Mouse (Mus musculus): ENCODE results near the gene Cyb5b. TPM values are rescaled to one million over a fixed set of nuclear protein-coding genes. Genes with fewer than 3 reads are reported as not detected.
A peak's percentile ranks its signal among the peaks of the same experiment; 100 is the strongest.

Cyb5b gene
- total and polyA plus RNA-seq, 2 experiments from 2014 or later = 81.6 to 89.5 TPM

DNA sequence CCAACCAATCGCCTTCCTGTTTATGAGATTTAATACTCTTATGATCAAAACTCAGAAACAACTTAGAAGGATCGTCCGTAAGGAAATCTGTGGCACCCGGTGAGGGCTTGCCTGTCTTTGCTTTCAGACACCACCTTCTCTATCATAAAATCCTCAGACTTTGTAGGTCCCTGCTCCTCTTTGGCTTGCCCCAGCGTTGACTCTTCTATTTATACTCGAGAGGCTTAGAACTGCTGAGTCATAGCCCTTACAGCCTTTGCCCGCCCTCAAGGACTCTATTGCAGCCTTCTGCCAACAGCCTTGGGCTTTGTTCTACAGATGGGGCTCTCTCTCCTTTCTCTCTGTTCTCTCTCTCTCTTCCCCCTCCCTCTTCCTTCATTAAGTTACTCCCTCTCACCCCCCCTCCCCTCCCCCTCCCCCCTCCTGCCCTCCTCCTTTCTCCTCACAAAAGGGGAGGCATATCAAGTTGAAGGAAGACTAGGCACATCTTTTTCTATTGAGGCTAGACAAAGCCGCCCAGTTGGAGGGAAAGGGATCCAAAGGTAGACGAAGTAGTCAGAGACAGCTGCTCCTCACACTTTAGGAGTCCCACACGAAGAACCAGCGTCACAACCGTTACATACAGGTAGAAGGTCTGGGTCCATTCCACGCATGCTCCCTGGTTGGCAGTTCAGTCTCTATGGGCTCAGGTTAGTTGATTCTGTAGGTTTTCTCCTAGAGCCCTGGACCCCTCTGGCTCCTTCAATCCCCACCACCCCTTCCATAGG lies 10.6 kb upstream of the Cyb5b start:
- no peak for TF ChIP-seq CTCF (IDR thresholded peaks at IDR 0.05; ENCODE audit: low read depth)
- Histone ChIP-seq H3K4me1 (ENCODE audit: insufficient read depth, low read length) (no peaks in the 10 kb centered on the region), H3K9me3 (ENCODE audit: low read length) (no peaks in the 10 kb centered on the region), H3K4me2 (ENCODE audit: low read depth, low read length) (no peak overlapping the region), H3K4me3 (ENCODE audit: low read length) (no peak overlapping the region), H3K36me3 (ENCODE audit: insufficient read depth, low read length) (no peaks in the 10 kb centered on the region), H3K27me3 (ENCODE audit: insufficient read depth, low read length) (no peaks in the 10 kb centered on the region), H3K9ac (replicated peaks; ENCODE audit: low read length) (no peak overlapping the region), H3K27ac (no peak overlapping the region)
- 44% methylated on average over 13 of the region's 13 CpGs for WGBS
- no peak for DNase-seq (ENCODE audit: low spot score)
- ATAC-seq = no peak

- no peak overlapping the region for H3K4me3 ChIP-seq (ENCODE audit: low read length)
- H3K9me3 ChIP-seq (ENCODE audit: low read length) = no peaks in the 10 kb centered on the region
- 85% methylated on average over 4 of the region's 4 CpGs for WGBS
- no peak for TF ChIP-seq CTCF (IDR thresholded peaks at IDR 0.05; ENCODE audit: low read depth)
- DNase-seq (ENCODE audit: low spot score) = no peak
- no peak overlapping the region for H3K9ac ChIP-seq (replicated peaks; ENCODE audit: low read length)
- no peak overlapping the region for H3K27ac ChIP-seq
- H3K4me1 ChIP-seq (ENCODE audit: insufficient read depth, low read length) = no peaks in the 10 kb centered on the region
- H3K4me2 ChIP-seq (ENCODE audit: low read depth, low read length) = no peak overlapping the region
- no peaks in the 10 kb centered on the region for H3K27me3 ChIP-seq (ENCODE audit: insufficient read depth, low read length)
- H3K36me3 ChIP-seq (ENCODE audit: insufficient read depth, low read length) = no peaks in the 10 kb centered on the region
- ATAC-seq = no peak
Observed at GRCm38 (mm10) chr8:107142539-107142938, 7.9 kb upstream of the Cyb5b start.

GRCm38 (mm10) chr8:107143501-107143900 lies 6.9 kb upstream of the Cyb5b start:
- Histone ChIP-seq H3K9me3 (ENCODE audit: low read length) (no peaks in the 10 kb centered on the region), H3K9ac (replicated peaks; ENCODE audit: low read length) (no peak overlapping the region), H3K36me3 (ENCODE audit: insufficient read depth, low read length) (no peaks in the 10 kb centered on the region), H3K4me2 (ENCODE audit: low read depth, low read length) (no peak overlapping the region), H3K4me3 (ENCODE audit: low read length) (no peak overlapping the region), H3K27ac (no peak overlapping the region), H3K4me1 (ENCODE audit: insufficient read depth, low read length) (no peaks in the 10 kb centered on the region), H3K27me3 (ENCODE audit: insufficient read depth, low read length) (no peaks in the 10 kb centered on the region)
- no peak for ATAC-seq
- WGBS = 38% methylated on average over 4 of the region's 4 CpGs
- DNase-seq (ENCODE audit: low spot score) = no peak
- no peak for TF ChIP-seq CTCF (IDR thresholded peaks at IDR 0.05; ENCODE audit: low read depth)

DNA sequence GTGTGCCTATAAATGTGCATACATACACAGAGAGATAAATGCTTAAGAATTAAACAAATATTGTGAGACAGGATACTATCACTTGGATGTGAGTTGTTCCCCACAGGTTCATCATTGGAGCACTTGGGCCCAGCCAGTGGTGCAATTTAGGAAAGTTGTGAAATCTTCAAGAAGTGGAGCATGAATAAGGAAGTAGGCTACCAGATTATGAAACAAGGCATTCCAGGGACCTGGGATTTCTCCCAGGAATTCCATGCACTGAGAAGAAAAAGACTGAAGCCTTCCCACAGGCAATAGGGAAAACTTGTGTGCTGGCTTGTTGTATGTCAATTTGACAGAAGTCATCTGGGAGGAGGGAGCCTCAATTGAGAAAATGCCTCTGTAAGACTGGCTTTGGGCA lies 4.3 kb upstream of the Cyb5b start:
- Histone ChIP-seq H3K9ac (replicated peaks; ENCODE audit: low read length) (no peak overlapping the region), H3K4me2 (ENCODE audit: low read depth, low read length) (no peak overlapping the region), H3K4me3 (ENCODE audit: low read length) (no peak overlapping the region), H3K27ac (no peak overlapping the region), H3K27me3 (ENCODE audit: insufficient read depth, low read length) (no peaks in the 10 kb centered on the region), H3K9me3 (ENCODE audit: low read length) (no peaks in the 10 kb centered on the region), H3K36me3 (ENCODE audit: insufficient read depth, low read length) (no peaks in the 10 kb centered on the region), H3K4me1 (ENCODE audit: insufficient read depth, low read length) (peaks cover 7% of the 10 kb centered on the region; the same call in 1 of the 2 replicates)
- TF ChIP-seq CTCF (IDR thresholded peaks at IDR 0.05; ENCODE audit: low read depth) = no peak
- no peak for ATAC-seq
- DNase-seq (ENCODE audit: low spot score) = no peak

GRCm38 (mm10) chr8:107148802-107149201 lies 1.6 kb upstream of the Cyb5b start:
- no peak overlapping the region for H3K4me2 ChIP-seq (ENCODE audit: low read depth, low read length)
- no peaks in the 10 kb centered on the region for H3K9me3 ChIP-seq (ENCODE audit: low read length)
- peaks cover 5% of the 10 kb centered on the region; the same call in 1 of the 2 replicates for H3K36me3 ChIP-seq (ENCODE audit: insufficient read depth, low read length)
- DNase-seq (ENCODE audit: low spot score) (no peak), ATAC-seq (no peak)
- H3K27ac ChIP-seq = no peak overlapping the region
- H3K4me1 ChIP-seq (ENCODE audit: insufficient read depth, low read length) = peaks cover 9% of the 10 kb centered on the region; the same call in 1 of the 2 replicates
- H3K9ac ChIP-seq (replicated peaks; ENCODE audit: low read length) = no peak overlapping the region
- WGBS = 85% methylated on average over 5 of the region's 5 CpGs
- no peak for TF ChIP-seq CTCF (IDR thresholded peaks at IDR 0.05; ENCODE audit: low read depth)
- H3K4me3 ChIP-seq (ENCODE audit: low read length) = no peak overlapping the region
- H3K27me3 ChIP-seq (ENCODE audit: insufficient read depth, low read length) = no peaks in the 10 kb centered on the region

GRCm38 (mm10) chr8:107150057-107150403 lies 410 bp upstream of the Cyb5b start:
- Histone ChIP-seq H3K4me3 (ENCODE audit: low read length) (peak overlapping the region; percentile 81), H3K36me3 (ENCODE audit: insufficient read depth, low read length) (peaks cover 5% of the 10 kb centered on the region; the same call in 1 of the 2 replicates), H3K4me1 (ENCODE audit: insufficient read depth, low read length) (peaks cover 9% of the 10 kb centered on the region; the same call in 1 of the 2 replicates), H3K27me3 (ENCODE audit: insufficient read depth, low read length) (no peaks in the 10 kb centered on the region), H3K4me2 (ENCODE audit: low read depth, low read length) (peak overlapping the region; percentile 89), H3K9me3 (ENCODE audit: low read length) (no peaks in the 10 kb centered on the region), H3K27ac (peak overlapping the region; percentile 74), H3K9ac (replicated peaks; ENCODE audit: low read length) (peak overlapping the region; percentile 77)
- no peak for DNase-seq (ENCODE audit: low spot score)
- WGBS = 21% methylated on average over 6 of the region's 6 CpGs
- peak; percentile 39 for ATAC-seq
- no peak for TF ChIP-seq CTCF (IDR thresholded peaks at IDR 0.05; ENCODE audit: low read depth)
